Mouse (Mus musculus): ENCODE results near the gene Lrtm1. TPM values are rescaled to one million over a fixed set of nuclear protein-coding genes. Genes with fewer than 3 reads are reported as not detected.

The Lrtm1 gene
- 1.0 and 1.2 TPM in 2 replicates for polyA plus RNA-seq (2012; rRNA removed)

- no peak for DNase-seq (ENCODE audit: low read depth)
Observed at GRCm38 (mm10) chr14:29017883-29018282, at the start of gene Lrtm1. Gene Lrtm1 (plus strand): TSS chr14:29018208.

- no peak for DNase-seq (ENCODE audit: low read depth)
Observed at GRCm38 (mm10) chr14:28969247-28969646, 48.8 kb upstream of the Lrtm1 start.

DNA sequence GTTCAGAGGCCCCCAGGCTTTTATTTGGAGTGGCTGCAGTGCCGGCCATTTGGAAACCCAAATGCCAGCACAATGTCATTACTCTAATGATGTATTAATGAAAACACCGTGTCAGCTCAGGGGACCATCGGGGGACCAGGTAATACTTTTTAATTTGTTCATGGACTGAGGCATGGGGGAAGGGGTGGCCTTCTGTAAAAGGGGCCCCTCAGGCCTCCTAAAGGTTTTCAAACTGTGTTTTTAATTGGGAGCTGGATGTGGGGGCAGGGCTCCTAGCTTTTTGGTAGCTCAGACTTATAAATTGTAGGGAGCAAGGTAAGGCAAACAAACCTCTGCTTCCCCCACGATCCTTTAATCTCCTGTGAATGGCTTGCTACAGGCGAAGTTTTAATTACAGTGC, 45.4 kb upstream of the Lrtm1 start:
- DNase-seq (ENCODE audit: low read depth), result no peak

DNA sequence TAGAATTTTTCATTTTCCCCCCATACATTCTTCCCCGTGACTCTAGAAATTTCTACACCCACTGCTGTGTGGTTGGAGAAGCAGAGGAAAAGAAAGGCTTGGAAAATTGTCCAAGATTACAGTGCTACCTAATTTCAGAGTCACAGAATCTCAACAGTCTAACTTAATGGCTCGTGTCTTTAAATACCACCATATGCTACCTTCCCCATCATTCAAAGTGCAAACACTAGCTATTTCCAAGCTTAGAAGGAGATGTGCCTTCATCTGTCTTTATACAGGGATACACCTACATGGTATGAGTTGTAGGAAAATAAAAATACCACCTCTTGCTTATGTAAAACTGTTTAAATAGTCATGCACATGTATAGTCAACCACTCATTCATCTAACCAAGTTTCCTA, 38.8 kb upstream of the Lrtm1 start:
- DNase-seq (ENCODE audit: low read depth), result no peak

- DNase-seq (ENCODE audit: low read depth), result no peak
Observed at GRCm38 (mm10) chr14:28980482-28980881, 37.5 kb upstream of the Lrtm1 start.

GRCm38 (mm10) chr14:28984276-28984675, 33.7 kb upstream of the Lrtm1 start:
- no peak for DNase-seq (ENCODE audit: low read depth)

DNA sequence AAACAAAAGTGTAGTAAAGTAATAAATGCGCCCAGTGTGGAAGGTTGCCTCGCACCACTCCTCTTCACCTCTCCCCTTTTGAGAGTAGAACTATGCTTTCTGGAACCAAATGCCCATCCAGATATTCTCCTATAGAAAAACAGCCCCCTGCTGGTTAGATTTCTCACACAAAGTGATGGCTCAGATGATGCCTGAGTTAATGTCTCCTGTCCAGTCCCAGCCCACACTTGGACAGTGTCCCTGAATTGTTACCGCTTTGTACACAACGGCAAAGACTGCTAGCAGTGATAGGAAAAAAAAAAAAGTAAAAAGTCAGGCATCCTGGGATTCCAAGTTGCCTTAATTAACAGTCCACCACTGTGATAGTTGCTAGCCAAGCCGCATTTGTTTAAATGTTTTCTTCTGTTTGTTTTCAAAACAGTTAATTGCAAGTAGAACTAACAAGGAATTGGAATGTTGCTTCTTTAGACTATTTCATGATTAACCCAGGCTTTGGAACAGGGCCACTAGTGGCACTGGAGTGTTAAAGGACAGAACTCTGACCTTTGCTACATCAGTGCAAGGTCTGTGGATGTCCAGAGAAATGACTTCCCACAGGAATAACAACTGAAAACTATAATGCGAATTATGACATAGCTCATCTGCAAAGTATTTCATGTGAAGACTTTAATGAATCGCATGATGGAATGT, 29.7 kb upstream of the Lrtm1 start:
- no peak for DNase-seq (ENCODE audit: low read depth)

GRCm38 (mm10) chr14:28996569-28996968, 21.4 kb upstream of the Lrtm1 start:
- DNase-seq (ENCODE audit: low read depth), result no peak

DNA sequence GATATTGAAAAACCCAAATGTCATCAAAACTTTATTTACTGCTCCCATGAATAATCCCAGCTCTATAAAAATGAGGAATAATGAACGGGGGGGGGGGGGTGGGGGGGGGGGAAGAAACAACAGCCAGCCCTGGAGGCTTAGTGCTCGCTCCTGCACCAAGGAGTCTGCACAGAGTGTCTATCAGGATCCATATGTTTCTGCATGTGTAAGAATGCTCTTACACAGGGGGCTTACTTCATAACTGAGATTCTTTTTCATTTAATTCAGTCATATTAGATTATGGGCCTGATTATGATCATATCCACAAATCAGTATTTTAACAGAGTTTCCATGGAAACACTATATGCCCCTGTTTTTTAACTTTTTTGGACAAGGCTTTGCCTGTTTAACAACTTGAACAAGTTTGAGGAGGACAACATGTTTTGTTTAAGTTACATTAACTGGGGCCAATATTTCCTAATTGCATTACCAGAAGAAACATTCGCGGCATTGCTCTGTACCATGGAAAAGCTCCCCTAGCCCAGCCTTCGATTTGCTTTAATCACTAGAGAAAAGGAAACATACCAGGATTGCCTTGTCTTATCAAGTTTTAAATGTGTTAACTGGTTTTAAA, 12.7 kb upstream of the Lrtm1 start:
- no peak for DNase-seq (ENCODE audit: low read depth)

DNA sequence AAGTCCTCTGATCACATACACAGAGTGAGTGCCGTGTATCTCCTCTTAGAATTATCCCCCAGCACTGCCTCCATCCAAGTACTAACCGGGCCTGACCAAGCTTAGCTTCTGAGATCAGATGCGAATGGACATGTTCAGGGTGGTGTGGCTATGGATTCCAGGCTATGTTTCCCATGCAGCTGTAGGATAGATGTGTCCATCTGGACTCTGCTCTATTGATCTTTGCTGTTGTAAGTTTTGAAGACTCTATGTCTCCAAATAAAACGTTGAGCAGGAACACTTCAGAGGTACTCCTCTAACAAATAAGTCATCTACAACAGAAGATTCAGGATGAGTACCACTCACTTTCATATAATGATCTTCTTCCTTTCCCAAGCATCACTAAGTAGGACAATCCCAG, 8.4 kb upstream of the Lrtm1 start:
- no peak for DNase-seq (ENCODE audit: low read depth)

DNA sequence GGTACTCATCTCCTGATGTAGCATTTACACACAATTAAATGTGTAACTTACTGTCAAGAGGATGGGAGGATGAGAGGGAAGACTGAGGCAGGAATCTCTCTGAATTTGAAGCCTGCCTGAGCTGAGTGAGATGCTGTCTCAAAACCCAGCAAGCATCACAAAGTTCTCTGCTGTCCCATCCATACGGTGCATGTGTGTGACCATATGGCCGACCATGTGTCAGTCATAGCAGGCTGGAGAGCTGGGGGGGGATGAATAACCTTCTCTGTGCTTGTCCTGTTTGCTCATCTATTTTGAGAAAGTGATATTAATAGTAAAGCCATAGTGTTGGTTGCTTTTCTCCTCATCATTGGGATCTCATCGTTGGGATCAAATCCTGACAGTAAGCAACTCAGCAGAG, 4.8 kb upstream of the Lrtm1 start:
- no peak for DNase-seq (ENCODE audit: low read depth)

DNA sequence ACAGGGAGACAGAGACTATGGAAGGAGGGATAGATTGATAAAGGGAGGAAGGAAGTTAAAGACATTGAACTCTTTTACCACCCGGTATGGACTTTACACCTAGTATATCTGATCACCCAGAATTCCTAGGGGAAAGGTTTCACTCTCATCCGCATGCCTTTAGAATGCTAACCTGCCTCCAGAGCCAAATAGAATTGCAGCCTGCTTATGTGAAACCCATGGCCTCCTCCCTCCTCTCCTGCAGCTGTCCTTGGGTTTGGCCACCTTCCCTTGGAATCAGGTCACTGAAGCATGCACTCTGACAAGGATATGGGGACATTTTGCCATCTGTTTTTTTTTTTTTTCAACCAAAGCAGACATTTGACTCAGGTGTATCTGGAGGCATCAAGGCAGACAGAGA, 3.3 kb upstream of the Lrtm1 start:
- no peak for DNase-seq (ENCODE audit: low read depth)

GRCm38 (mm10) chr14:29015896-29016295, 2.1 kb upstream of the Lrtm1 start:
- DNase-seq (ENCODE audit: low read depth), result no peak

- DNase-seq (ENCODE audit: low read depth), result no peak
Observed at GRCm38 (mm10) chr14:29018316-29019000, 450 bp downstream of the Lrtm1 start.

DNA sequence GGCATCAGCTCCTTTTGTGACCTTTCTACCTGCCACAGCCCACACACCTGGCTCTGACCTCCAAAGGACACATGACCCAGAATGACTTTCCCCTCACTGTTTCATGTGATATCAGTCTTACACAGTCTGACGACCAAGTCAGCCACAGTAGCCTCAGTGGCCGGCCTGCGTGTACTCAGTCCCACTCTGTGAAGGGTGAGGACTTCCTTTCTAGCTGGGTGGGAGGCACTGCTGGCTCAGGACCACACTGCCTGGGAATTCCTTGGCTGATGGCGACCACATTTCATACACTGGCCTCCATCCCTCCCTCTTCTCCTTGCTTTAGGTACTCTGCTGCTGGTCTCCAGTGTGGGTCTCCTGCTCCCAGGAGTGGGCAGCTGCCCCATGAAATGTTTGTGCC, 3.3 kb downstream of the Lrtm1 start:
- no peak for DNase-seq (ENCODE audit: low read depth)

- no peak for DNase-seq (ENCODE audit: low read depth)
Observed at GRCm38 (mm10) chr14:29023246-29023645, 5.2 kb downstream of the Lrtm1 start.

- no peak for DNase-seq (ENCODE audit: low read depth)
Observed at GRCm38 (mm10) chr14:29025335-29025734, 7.3 kb downstream of the Lrtm1 start.

- no peak for DNase-seq (ENCODE audit: low read depth)
Observed at GRCm38 (mm10) chr14:29027276-29027675, 9.3 kb downstream of the Lrtm1 start.

- no peak for DNase-seq (ENCODE audit: low read depth)
Observed at GRCm38 (mm10) chr14:29028391-29029106, 10.5 kb downstream of the Lrtm1 start.

DNA sequence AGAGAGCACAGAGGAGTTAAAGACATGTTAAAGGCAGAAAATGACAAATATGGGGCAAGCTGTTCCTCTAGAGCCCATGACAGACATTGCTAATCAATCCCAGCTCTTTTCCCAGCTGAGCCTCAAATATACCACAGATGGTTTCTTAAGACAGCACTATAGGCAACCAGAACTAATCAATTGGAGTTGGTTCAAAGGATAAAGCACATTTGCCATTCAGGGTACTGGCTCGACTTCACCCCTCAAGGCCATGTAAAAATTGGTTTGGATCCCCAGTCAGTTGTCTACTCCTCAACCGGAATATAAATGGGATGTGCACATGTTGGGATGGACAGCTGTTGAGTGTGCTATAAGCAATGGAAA, 11.1 kb downstream of the Lrtm1 start:
- no peak for DNase-seq (ENCODE audit: low read depth)

GRCm38 (mm10) chr14:29029896-29030420, 11.9 kb downstream of the Lrtm1 start:
- DNase-seq (ENCODE audit: low read depth), result peak; percentile 75

GRCm38 (mm10) chr14:29030519-29030918, 12.5 kb downstream of the Lrtm1 start:
- DNase-seq (ENCODE audit: low read depth), result peak; percentile 23

All from gonadal fat pad, adult 2 months (tissue).